8 mouse cellular contexts compared by ENCODE assay signal in the genomic region with DNA sequence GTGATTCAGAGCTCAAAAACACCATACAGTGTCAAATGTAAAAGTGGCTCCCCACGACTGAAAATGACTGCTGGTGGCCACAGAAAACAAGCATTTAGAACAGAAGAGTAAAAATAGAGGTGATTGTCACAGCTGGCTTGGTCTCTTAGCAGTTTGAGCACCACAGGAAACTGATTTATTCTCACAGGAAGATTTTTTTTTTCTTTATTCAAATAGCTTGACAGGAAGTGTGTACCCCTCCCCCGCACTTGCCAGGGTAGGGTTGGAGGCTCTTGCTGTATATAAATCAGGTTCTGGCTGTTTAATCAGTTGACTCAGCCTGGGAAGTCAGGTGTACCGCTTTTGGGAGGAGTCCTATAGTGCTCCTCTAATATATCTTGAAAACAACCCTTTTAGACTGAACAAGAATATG. TPM values are rescaled to one million over a fixed set of nuclear protein-coding genes. Genes with fewer than 3 reads are reported as not detected.
A peak's percentile ranks its signal among the peaks of the same experiment; 100 is the strongest.
DNase-seq lines count a peak whose midpoint lies in the region; ATAC-seq lines count a peak whose summit lies in the region.

No protein-coding gene starts in this region.

- no peaks in the 10 kb centered on the region for H3K36me3 ChIP-seq in hindbrain, embryonic 11.5 days (ENCODE audit: control insufficient read depth, insufficient read depth, low read length)
- H3K36me3 ChIP-seq in liver, embryonic 11.5 days (ENCODE audit: control insufficient read depth, insufficient read depth, low read length), result peaks cover 6% of the 10 kb centered on the region

- peak overlapping the region; percentile 88 for H3K4me2 ChIP-seq in hindbrain, embryonic 11.5 days (replicated peaks; ENCODE audit: low read depth, low read length)
- H3K4me2 ChIP-seq in liver, embryonic 11.5 days, result peak overlapping the region; percentile 67

- H3K9ac ChIP-seq in hindbrain, embryonic 11.5 days (ENCODE audit: low read depth, low read length), result peak overlapping the region; percentile 76
- peak overlapping the region; percentile 92 for H3K9ac ChIP-seq in liver, embryonic 11.5 days (ENCODE audit: low read depth, low read length)

- H3K27ac ChIP-seq in hindbrain, embryonic 11.5 days (ENCODE audit: low read depth, low read length), result no peak overlapping the region
- H3K27ac ChIP-seq in liver, embryonic 11.5 days (ENCODE audit: low read depth, low read length), result peak overlapping the region; percentile 97

- H3K4me3 ChIP-seq in hindbrain, embryonic 11.5 days (ENCODE audit: low read depth, low read length), result peak overlapping the region; percentile 61
- peak overlapping the region; percentile 87 for H3K4me3 ChIP-seq in liver, embryonic 11.5 days (ENCODE audit: low read depth, low read length)

- peak; percentile 57 for DNase-seq in right cerebral cortex, adult 18-20 months
- no peak for DNase-seq in right cerebral cortex, postnatal 36 days (ENCODE audit: low spot score in 2 of 2)
- DNase-seq in c-Kit-positive CD71-positive TER-119-negative erythroid progenitor cells, embryonic 14.5 days (ENCODE audit: low read depth), result peak; percentile 8
- peak; percentile 30 for DNase-seq in hindbrain, embryonic 11.5 days (ENCODE audit: low spot score)
- no peak for DNase-seq in liver, embryonic 11.5 days (ENCODE audit: low spot score)
- DNase-seq in naive thymus-derived CD4-positive, alpha-beta T cell, adult 2 months (ENCODE audit: low read depth), result peak; percentile 85
- peak; percentile 83 for DNase-seq in thymus, postnatal 4 days
- no peak for DNase-seq in urinary bladder, postnatal 4 days (ENCODE audit: low spot score in 2 of 2)

- no peaks in the 10 kb centered on the region for H3K27me3 ChIP-seq in hindbrain, embryonic 11.5 days (ENCODE audit: control insufficient read depth, insufficient read depth, low read length)
- H3K27me3 ChIP-seq in liver, embryonic 11.5 days (replicated peaks; ENCODE audit: control insufficient read depth, insufficient read depth, low read length), result no peaks in the 10 kb centered on the region

- H3K9me3 ChIP-seq in hindbrain, embryonic 11.5 days (ENCODE audit: control insufficient read depth, low read length), result no peaks in the 10 kb centered on the region
- H3K9me3 ChIP-seq in liver, embryonic 11.5 days (ENCODE audit: control insufficient read depth, low read length), result no peaks in the 10 kb centered on the region

- 36% methylated on average over 3 of the region's 3 CpGs for WGBS in hindbrain, embryonic 11.5 days
- 20% methylated on average over 3 of the region's 3 CpGs for WGBS in liver, embryonic 11.5 days

- H3K4me1 ChIP-seq in hindbrain, embryonic 11.5 days (replicated peaks; ENCODE audit: control insufficient read depth, insufficient read depth, low read length), result peaks cover 8% of the 10 kb centered on the region; the same call in 1 of the 2 replicates
- peaks cover 26% of the 10 kb centered on the region for H3K4me1 ChIP-seq in liver, embryonic 11.5 days (replicated peaks; ENCODE audit: control insufficient read depth, insufficient read depth, low read length)

- no peak for ATAC-seq in hindbrain, embryonic 11.5 days (ENCODE audit: low FRiP score)
- ATAC-seq in liver, embryonic 11.5 days (replicated peaks; ENCODE audit: low FRiP score), result no peak

RNA-seq across cellular contexts. Expression of a gene that starts 3.5 kb away (rescaled TPM):
- polyA plus RNA-seq in hindbrain, embryonic 11.5 days (2014; fragmentation: Nextera tagmentation; extraction: Ambion mirVana), result 988 and 1,016 TPM in 2 replicates
- 1,321 and 1,382 TPM in 2 replicates for polyA plus RNA-seq in liver, embryonic 11.5 days (2014; fragmentation: Nextera tagmentation; extraction: Ambion mirVana)

RNA-seq across cellular contexts. Expression of a gene that starts 3.8 kb away (rescaled TPM):
- 147 and 149 TPM in 2 replicates for polyA plus RNA-seq in hindbrain, embryonic 11.5 days (2014; fragmentation: Nextera tagmentation; extraction: Ambion mirVana)
- 113 and 128 TPM in 2 replicates for polyA plus RNA-seq in liver, embryonic 11.5 days (2014; fragmentation: Nextera tagmentation; extraction: Ambion mirVana)

RNA-seq across cellular contexts. Expression of a gene that starts 11.7 kb away (rescaled TPM):
- polyA plus RNA-seq in hindbrain, embryonic 11.5 days (2014; fragmentation: Nextera tagmentation; extraction: Ambion mirVana), result 1.5 and 1.8 TPM in 2 replicates
- 1.4 TPM in 2 replicates for polyA plus RNA-seq in liver, embryonic 11.5 days (2014; fragmentation: Nextera tagmentation; extraction: Ambion mirVana)

RNA-seq across cellular contexts. Expression of a gene that starts 56.4 kb away (rescaled TPM):
- 32.9 and 37.3 TPM in 2 replicates for polyA plus RNA-seq in hindbrain, embryonic 11.5 days (2014; fragmentation: Nextera tagmentation; extraction: Ambion mirVana)
- 18.2 and 20.8 TPM in 2 replicates for polyA plus RNA-seq in liver, embryonic 11.5 days (2014; fragmentation: Nextera tagmentation; extraction: Ambion mirVana)

Comparison
In these comparisons a context has a peak if more than half of its experiments do, and no peak if none do; other contexts are left out.
1. DNase-seq: peak in right cerebral cortex, adult 18-20 months (single experiment), c-Kit-positive CD71-positive TER-119-negative erythroid progenitor cells, embryonic 14.5 days (single experiment), hindbrain, embryonic 11.5 days (single experiment), naive thymus-derived CD4-positive, alpha-beta T cell, adult 2 months (single experiment) and thymus, postnatal 4 days (single experiment); none in right cerebral cortex, postnatal 36 days (0 of 2), liver, embryonic 11.5 days (single experiment) and urinary bladder, postnatal 4 days (0 of 2).